Mouse (Mus musculus) liver, postnatal 0 days (tissue): ENCODE measurements around the gene Gsdma3. TPM values are rescaled to one million over a fixed set of nuclear protein-coding genes. Genes with fewer than 3 reads are reported as not detected.
A peak's percentile ranks its signal among the peaks of the same experiment; 100 is the strongest.

ENCODE experiments used
- ATAC-seq: fragments of 200-750 bp; cut with Nextera tagmentation; 2 replicates; pipeline ENCODE4 v1.8.0; 2017; ENCODE audit warnings: mild to moderate bottlenecking, moderate library complexity
- DNase-seq: peaks from one replicate; pipeline ENCODE4 v3.0.0-alpha.2; 2016
- H3K27ac ChIP-seq: fragments of 300-500 bp; sonication (generic); 2 replicates; pipeline ENCODE4 v1.5.1; 2014; ENCODE audit warnings: antibody characterized with exemption, moderate library complexity, mild to moderate bottlenecking, low read depth
- H3K27me3 ChIP-seq: fragments of 300-500 bp; sonication (generic); 2 replicates; pipeline ENCODE4 v1.6.1; 2014; ENCODE audit warnings: low read length, control low read depth, mixed read lengths; ENCODE audit not compliant: insufficient read depth
- H3K36me3 ChIP-seq: fragments of 300-500 bp; sonication (generic); replicated peaks from 2 replicates; pipeline ENCODE4 v1.6.1; 2014; ENCODE audit warnings: mild to moderate bottlenecking, control low read depth, low read length, moderate library complexity, mixed read lengths; ENCODE audit not compliant: insufficient read depth
- H3K4me1 ChIP-seq: fragments of 300-500 bp; sonication (generic); 2 replicates; pipeline ENCODE4 v1.6.1; 2014; ENCODE audit warnings: antibody characterized with exemption, mild to moderate bottlenecking, control low read depth; ENCODE audit not compliant: insufficient read depth
- H3K4me2 ChIP-seq: fragments of 300-500 bp; sonication (generic); 2 replicates; pipeline ENCODE4 v1.6.1; 2014; ENCODE audit warnings: low read depth, mild to moderate bottlenecking, low read length, moderate library complexity, mixed read lengths
- H3K4me3 ChIP-seq: fragments of 300-500 bp; sonication (generic); 2 replicates; pipeline ENCODE4 v1.5.1; 2014; ENCODE audit warnings: low read depth, low read length
- H3K9ac ChIP-seq: fragments of 300-500 bp; sonication (generic); replicated peaks from 2 replicates; pipeline ENCODE4 v1.6.1; 2014; ENCODE audit warnings: mild to moderate bottlenecking, moderate library complexity
- H3K9me3 ChIP-seq: fragments of 300-500 bp; sonication (generic); 2 replicates; pipeline ENCODE4 v1.6.1; 2016; ENCODE audit warnings: mild to moderate bottlenecking, control low read depth, low read length, mixed read lengths
- CTCF ChIP-seq: sonication (generic); IDR thresholded peaks from 2 replicates; pipeline ENCODE4 v1.5.1; 2016; ENCODE audit warnings: antibody characterized with exemption, low read depth
- EP300 ChIP-seq: IDR thresholded peaks from 2 replicates; pipeline ENCODE4 v1.6.1; 2016; ENCODE audit warnings: antibody characterized with exemption, low read depth, mild to moderate bottlenecking
- WGBS: fragments of 180-500 bp; shearing (Covaris S2); extraction: QIAGEN DNeasy Blood & Tissue Kit; methylation state at CpG from one replicate; pipeline ENCODE4 v1.1.7; 2014; ENCODE audit not compliant: insufficient replicate concordance; 5-methylcytosine and 5-hydroxymethylcytosine counted together
- polyA plus RNA-seq: library from polyadenylated mRNA; unstranded; fragments of >200 nt; fragmentation: Nextera tagmentation; extraction: Ambion mirVana; gene quantifications from 2 replicates; pipeline ENCODE4 v1.2.1, GENCODE M21; 2015

Gsdma3 gene
- polyA plus RNA-seq, 1 experiment from 2014 or later: not detected

DNA sequence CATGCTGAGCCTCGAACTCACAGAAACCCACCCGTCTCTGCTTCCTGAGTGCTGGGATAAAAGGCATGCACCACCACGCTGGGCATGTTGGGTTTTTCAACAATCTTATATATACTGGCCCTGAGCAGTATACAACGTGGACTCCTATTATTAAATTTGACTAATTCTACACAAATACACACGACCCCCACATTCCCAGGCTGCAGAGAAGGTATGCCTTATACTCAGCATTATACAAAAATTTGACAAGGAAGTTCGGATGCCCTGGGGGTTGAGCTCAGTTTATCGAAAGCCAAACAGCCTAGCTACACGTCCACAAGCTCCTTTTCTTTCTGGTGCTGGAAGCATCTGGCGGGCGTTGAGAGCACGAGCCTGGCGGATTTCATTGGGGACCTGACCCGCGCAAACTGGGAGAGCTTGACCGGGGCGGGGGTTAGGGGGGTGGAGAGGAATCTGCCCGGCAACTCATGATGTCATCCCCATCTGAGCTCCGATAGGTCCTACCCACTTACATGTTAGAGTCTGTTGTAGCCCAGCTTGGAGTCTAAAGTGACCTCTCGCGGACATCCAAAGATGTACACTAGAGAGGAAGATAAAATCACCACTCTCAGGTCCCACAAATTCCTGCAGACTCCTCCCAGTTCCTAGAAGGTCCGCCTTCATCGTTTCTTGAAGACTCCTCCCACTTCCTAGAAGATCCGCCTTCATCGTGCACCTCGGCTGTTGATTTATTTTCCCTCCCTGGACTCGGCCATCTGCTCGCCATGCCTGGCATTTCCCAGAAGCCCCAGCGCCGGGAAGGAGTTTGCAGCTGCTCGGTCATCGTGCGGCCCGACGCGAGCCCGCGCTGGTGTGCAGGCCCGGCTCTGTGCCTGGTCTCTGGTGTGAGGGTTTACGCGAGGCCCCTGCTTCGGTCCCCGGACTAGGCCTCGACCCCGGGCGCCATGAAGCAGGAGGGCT, 55.9 kb downstream of the Gsdma3 start, which contains the start of gene Psmd3:
Gene Psmd3 (plus strand): TSS at position 769 of the 960 bp plus-strand sequence.
- peaks cover 6% of the 10 kb centered on the region; the same call in 1 of the 2 replicates for H3K4me1 ChIP-seq
- TF ChIP-seq CTCF (peak; percentile 52), EP300 (peak; percentile 77; the same call in 1 of the 2 replicates)
- no peaks in the 10 kb centered on the region for H3K9me3 ChIP-seq
- peak within 1 kb of the TSS; percentile 85 for H3K27ac ChIP-seq
- peaks cover 24% of the 10 kb centered on the region for H3K36me3 ChIP-seq
- H3K4me2 ChIP-seq: peak within 1 kb of the TSS; percentile 70
- DNase-seq (peak; percentile 96), ATAC-seq (peak; percentile 95)
- H3K4me3 ChIP-seq: peak within 1 kb of the TSS; percentile 91
- WGBS: 4% methylated on average over 45 of the region's 45 CpGs
- H3K9ac ChIP-seq: peak within 1 kb of the TSS; percentile 98
- H3K27me3 ChIP-seq: no peaks in the 10 kb centered on the region

DNA sequence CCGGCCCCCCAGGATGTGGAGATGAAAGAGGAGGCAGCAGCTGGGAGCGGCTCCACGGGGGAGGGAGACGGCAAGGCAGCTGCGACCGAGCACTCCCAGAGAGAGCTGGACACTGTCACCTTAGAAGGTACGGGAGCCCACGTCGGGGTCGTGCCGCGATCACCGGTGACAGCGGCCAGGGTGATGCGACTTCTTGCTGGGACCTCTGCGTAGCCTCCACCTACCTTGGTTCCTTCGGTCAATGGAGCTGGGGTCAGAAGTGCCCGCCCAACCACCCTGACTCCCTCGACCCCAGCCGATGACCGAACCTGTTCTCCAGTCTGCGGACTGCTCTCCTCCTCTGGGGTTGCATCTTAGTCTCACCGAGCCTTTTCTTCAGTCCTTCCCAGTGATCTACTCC, 56.7 kb downstream of the Gsdma3 start:
- peak overlapping the region; percentile 98 for H3K9ac ChIP-seq
- H3K9me3 ChIP-seq: no peaks in the 10 kb centered on the region
- under 1% methylated on average over 22 of the region's 23 CpGs for whole genome bisulfite sequencing
- DNase-seq (no peak), ATAC-seq (peak; percentile 31)
- no peak for TF ChIP-seq CTCF
- TF ChIP-seq EP300: no peak
- H3K4me1 ChIP-seq: peaks cover 6% of the 10 kb centered on the region; the same call in 1 of the 2 replicates
- H3K4me3 ChIP-seq: peak overlapping the region; percentile 91
- peak overlapping the region; percentile 85 for H3K27ac ChIP-seq
- H3K4me2 ChIP-seq: peak overlapping the region; percentile 70
- H3K27me3 ChIP-seq: no peaks in the 10 kb centered on the region
- peaks cover 31% of the 10 kb centered on the region for H3K36me3 ChIP-seq

DNA sequence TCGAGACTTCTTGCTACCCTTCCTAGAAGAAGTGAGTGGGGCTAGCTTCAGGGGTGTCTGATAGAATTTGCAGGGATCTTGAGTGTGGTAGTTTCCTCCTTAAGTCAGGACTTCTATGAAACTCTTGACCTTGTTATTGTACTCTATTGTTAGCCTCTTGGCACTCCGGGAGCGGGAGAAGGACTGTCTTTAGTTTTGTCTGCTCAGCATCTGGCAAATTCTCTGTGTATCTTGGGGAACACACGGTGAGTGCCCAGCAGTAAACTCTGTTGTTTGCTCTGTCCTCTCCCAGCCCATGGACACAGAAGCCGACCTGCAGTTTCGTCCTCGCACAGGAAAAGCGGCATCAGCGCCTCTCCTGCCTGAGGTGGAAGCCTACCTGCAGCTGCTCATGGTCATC, 59.5 kb downstream of the Gsdma3 start:
- H3K4me3 ChIP-seq: no peak overlapping the region
- no peaks in the 10 kb centered on the region for H3K9me3 ChIP-seq
- TF ChIP-seq EP300 (no peak), CTCF (no peak)
- no peak for ATAC-seq
- H3K36me3 ChIP-seq: peaks cover 50% of the 10 kb centered on the region
- 79% methylated on average over 9 of the region's 9 CpGs for WGBS
- no peak overlapping the region for H3K27ac ChIP-seq
- no peaks in the 10 kb centered on the region for H3K27me3 ChIP-seq
- no peak overlapping the region for H3K9ac ChIP-seq
- DNase-seq: no peak
- H3K4me1 ChIP-seq: peaks cover 6% of the 10 kb centered on the region; the same call in 1 of the 2 replicates
- H3K4me2 ChIP-seq: no peak overlapping the region

DNA sequence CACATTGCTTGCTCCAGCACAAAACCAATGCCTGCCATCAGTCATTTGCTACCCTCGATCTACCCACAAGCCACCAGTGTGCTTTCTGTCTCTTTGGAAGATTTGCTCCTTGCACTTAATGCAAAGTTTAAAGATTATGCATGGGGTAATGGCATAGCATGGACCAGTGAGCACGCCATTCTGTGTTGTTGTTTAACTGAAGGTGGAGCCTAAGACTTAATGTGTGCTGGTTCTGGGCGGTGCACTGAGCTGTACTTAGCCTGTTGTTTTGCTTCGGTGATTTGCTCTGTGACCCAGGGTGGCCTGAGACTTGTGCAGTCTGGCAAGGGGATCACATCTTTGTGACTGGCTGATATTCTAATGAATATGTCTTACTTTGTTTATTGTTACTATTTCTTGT, 60.8 kb downstream of the Gsdma3 start:
- H3K36me3 ChIP-seq: peaks cover 64% of the 10 kb centered on the region

More for the DNA sequence above, 60.8 kb downstream of the Gsdma3 start:
- Histone ChIP-seq H3K4me3 (no peak overlapping the region), H3K4me2 (no peak overlapping the region), H3K4me1 (peaks cover 6% of the 10 kb centered on the region; the same call in 1 of the 2 replicates), H3K27ac (no peak overlapping the region), H3K9me3 (no peaks in the 10 kb centered on the region), H3K9ac (no peak overlapping the region), H3K27me3 (no peaks in the 10 kb centered on the region)
- 83% methylated on average over 4 of the region's 4 CpGs for WGBS
- DNase-seq (no peak), ATAC-seq (no peak)
- TF ChIP-seq CTCF (no peak), EP300 (no peak)

Other genes with a start within 250 kb of the Gsdma3 start
- gene Tcap, start 242.5 kb upstream of the Gsdma3 start, polyA plus RNA-seq: 0.26 and 6.0 TPM in 2 replicates
- not detected in 2 replicates for gene Pnmt, start 239.9 kb upstream of the Gsdma3 start, polyA plus RNA-seq
- gene Pgap3, start 225.9 kb upstream of the Gsdma3 start, polyA plus RNA-seq: 2.5 and 3.0 TPM in 2 replicates
- gene Erbb2, start 213.9 kb upstream of the Gsdma3 start, polyA plus RNA-seq: 1.0 and 1.2 TPM in 2 replicates
- gene Mien1, start 187.4 kb upstream of the Gsdma3 start, polyA plus RNA-seq: 83.8 and 89.4 TPM in 2 replicates
- gene Grb7, start 180.0 kb upstream of the Gsdma3 start, polyA plus RNA-seq: 31.4 and 37.2 TPM in 2 replicates
- 1.2 and 1.3 TPM in 2 replicates for gene Ikzf3, start 80.3 kb upstream of the Gsdma3 start, polyA plus RNA-seq
- gene Zpbp2, start 75.3 kb upstream of the Gsdma3 start, polyA plus RNA-seq: 0.65 and 1.1 TPM in 2 replicates
- 39.3 and 42.0 TPM in 2 replicates for gene Ormdl3, start 39.0 kb upstream of the Gsdma3 start, polyA plus RNA-seq
- gene Lrrc3c, start 28.1 kb upstream of the Gsdma3 start, polyA plus RNA-seq: not detected in 2 replicates
- 0.33 and 0.39 TPM in 2 replicates for gene Gm12355, start 699 bp upstream of the Gsdma3 start, polyA plus RNA-seq
- gene Gsdma2, start 20.4 kb downstream of the Gsdma3 start, polyA plus RNA-seq: not detected in 2 replicates
- not detected in 2 replicates for gene Gsdma, start 38.0 kb downstream of the Gsdma3 start, polyA plus RNA-seq
- 67.5 and 71.0 TPM in 2 replicates for gene Psmd3, start 56.2 kb downstream of the Gsdma3 start, polyA plus RNA-seq
- gene Csf3, start 74.9 kb downstream of the Gsdma3 start, polyA plus RNA-seq: not detected in 2 replicates
- gene Med24, start 103.1 kb downstream of the Gsdma3 start, polyA plus RNA-seq: 10.5 and 10.9 TPM in 2 replicates
- gene Thra, start 114.3 kb downstream of the Gsdma3 start, polyA plus RNA-seq: 5.1 and 6.1 TPM in 2 replicates
- 2.0 and 4.2 TPM in 2 replicates for gene Nr1d1, start 149.0 kb downstream of the Gsdma3 start, polyA plus RNA-seq
- 5.4 and 6.5 TPM in 2 replicates for gene Msl1, start 169.2 kb downstream of the Gsdma3 start, polyA plus RNA-seq
- gene Casc3, start 178.5 kb downstream of the Gsdma3 start, polyA plus RNA-seq: 6.7 and 7.0 TPM in 2 replicates
- 0.11 and 0.21 TPM in 2 replicates for gene Rapgefl1, start 210.4 kb downstream of the Gsdma3 start, polyA plus RNA-seq
- 1.2 TPM in 2 replicates for gene Wipf2, start 237.3 kb downstream of the Gsdma3 start, polyA plus RNA-seq